8 mouse cellular contexts compared by ENCODE assay signal in genomic region chr12:112604709-112605649, GRCm38 (mm10). TPM values are rescaled to one million over a fixed set of nuclear protein-coding genes. Genes with fewer than 3 reads are reported as not detected.
DNase-seq lines count a peak whose midpoint lies in the region; ATAC-seq and TF ChIP-seq lines count a peak whose summit lies in the region.

No protein-coding gene starts in this region.

- peaks cover 5% of the 10 kb centered on the region; the same call in 1 of the 2 replicates for H3K36me3 ChIP-seq in lung, embryonic 14.5 days (ENCODE audit: insufficient read depth)
- H3K36me3 ChIP-seq in neural tube, embryonic 15.5 days = no peaks in the 10 kb centered on the region

- H3K9me3 ChIP-seq in lung, embryonic 14.5 days (ENCODE audit: low read depth, low read length) = no peaks in the 10 kb centered on the region
- H3K9me3 ChIP-seq in neural tube, embryonic 15.5 days (replicated peaks) = no peaks in the 10 kb centered on the region

- no peak overlapping the region for H3K9ac ChIP-seq in lung, embryonic 14.5 days
- H3K9ac ChIP-seq in neural tube, embryonic 15.5 days (replicated peaks) = no peak overlapping the region

- H3K4me2 ChIP-seq in lung, embryonic 14.5 days = no peak overlapping the region
- no peak overlapping the region for H3K4me2 ChIP-seq in neural tube, embryonic 15.5 days

- no peak overlapping the region for H3K27ac ChIP-seq in lung, embryonic 14.5 days (ENCODE audit: low read depth)
- H3K27ac ChIP-seq in neural tube, embryonic 15.5 days (replicated peaks) = no peak overlapping the region

- DNase-seq in cerebellum, postnatal 10 days = peak; percentile 72 to 79
- DNase-seq in cerebellum, postnatal 36 days = no peak
- peak; percentile 58 to 72 for DNase-seq in urinary bladder, postnatal 4 days (ENCODE audit: low spot score in 2 of 2)
- no peak for DNase-seq in urinary bladder, adult 18-20 months (ENCODE audit: low spot score in 2 of 2)
- peak; percentile 50 for DNase-seq in induced T-regulatory cell, adult 2 months (ENCODE audit: low read depth)
- peak; percentile 78 for DNase-seq in lung, embryonic 14.5 days
- DNase-seq in adrenal gland, adult 18-20 months (ENCODE audit: low spot score in 2 of 2) = no peak

- H3K4me3 ChIP-seq in lung, embryonic 14.5 days (ENCODE audit: low read depth, low read length) = no peak overlapping the region
- H3K4me3 ChIP-seq in neural tube, embryonic 15.5 days (replicated peaks) = no peak overlapping the region

- H3K27me3 ChIP-seq in lung, embryonic 14.5 days (ENCODE audit: insufficient read depth, low read length) = no peaks in the 10 kb centered on the region
- no peaks in the 10 kb centered on the region for H3K27me3 ChIP-seq in neural tube, embryonic 15.5 days (replicated peaks)

- WGBS in lung, embryonic 14.5 days = 60% methylated on average over 20 of the region's 20 CpGs
- 62% methylated on average over 20 of the region's 20 CpGs for WGBS in neural tube, embryonic 15.5 days

- H3K4me1 ChIP-seq in lung, embryonic 14.5 days (ENCODE audit: insufficient read depth) = no peaks in the 10 kb centered on the region
- peaks cover 5% of the 10 kb centered on the region; the same call in 1 of the 2 replicates for H3K4me1 ChIP-seq in neural tube, embryonic 15.5 days

- peak; percentile 77 for ATAC-seq in lung, embryonic 14.5 days (ENCODE audit: insufficient read depth)
- peak; percentile 49; the same call in 1 of the 2 replicates for ATAC-seq in neural tube, embryonic 15.5 days (ENCODE audit: low FRiP score)

- TF ChIP-seq CTCF in lung, embryonic 14.5 days (IDR thresholded peaks at IDR 0.05; ENCODE audit: low read depth) = peak; percentile 54

RNA-seq across cellular contexts. Expression of gene Adssl1, which starts 14.9 kb away (rescaled TPM):
- 3.8 and 5.0 TPM in 2 replicates for polyA plus RNA-seq in lung, embryonic 14.5 days (2014; fragmentation: Nextera tagmentation; extraction: Ambion mirVana)
- polyA plus RNA-seq in neural tube, embryonic 15.5 days (2015; fragmentation: Nextera tagmentation; extraction: Ambion mirVana) = 7.6 and 8.6 TPM in 2 replicates
- 10 to 100 TPM; 17.1 to 31.3 TPM for total RNA-seq in adrenal gland, adult 18-20 months (2021)

RNA-seq across cellular contexts. Expression of gene Inf2, which starts 16.4 kb away (rescaled TPM):
- 4.5 and 5.2 TPM in 2 replicates for polyA plus RNA-seq in lung, embryonic 14.5 days (2014; fragmentation: Nextera tagmentation; extraction: Ambion mirVana)
- polyA plus RNA-seq in neural tube, embryonic 15.5 days (2015; fragmentation: Nextera tagmentation; extraction: Ambion mirVana) = 1.7 and 2.5 TPM in 2 replicates
- 10 to 100 TPM; 25.2 to 29.7 TPM for total RNA-seq in adrenal gland, adult 18-20 months (2021)

RNA-seq across cellular contexts. Expression of gene Siva1, which starts 39.5 kb away (rescaled TPM):
- 253 and 291 TPM in 2 replicates for polyA plus RNA-seq in lung, embryonic 14.5 days (2014; fragmentation: Nextera tagmentation; extraction: Ambion mirVana)
- polyA plus RNA-seq in neural tube, embryonic 15.5 days (2015; fragmentation: Nextera tagmentation; extraction: Ambion mirVana) = 48.0 and 96.7 TPM in 2 replicates
- total RNA-seq in adrenal gland, adult 18-20 months (2021) = 10 to 100 TPM; 36.6 to 43.6 TPM

Comparison
In these comparisons a context has a peak if more than half of its experiments do, and no peak if none do; other contexts are left out.
1. DNase-seq: peak in cerebellum, postnatal 10 days (2 of 2), urinary bladder, postnatal 4 days (2 of 2), induced T-regulatory cell, adult 2 months (single experiment) and lung, embryonic 14.5 days (single experiment); none in cerebellum, postnatal 36 days (0 of 2), urinary bladder, adult 18-20 months (0 of 2) and adrenal gland, adult 18-20 months (0 of 2).